Mouse (Mus musculus) forebrain, embryonic 10.5 days (tissue): Measurements from ENCODE around the gene Ldlrad3. TPM values are rescaled to one million over a fixed set of nuclear protein-coding genes. Genes with fewer than 3 reads are reported as not detected.

Experiments
- DNase-seq: peaks from one replicate; pipeline ENCODE4 v3.0.0-alpha.2; 2017; ENCODE audit warnings: low spot score; ENCODE audit errors: extremely low spot score
- H3K27ac ChIP-seq: fragments of 300-500 bp; sonication (generic); 2 replicates; pipeline ENCODE4 v1.5.1; 2016; ENCODE audit warnings: mild to moderate bottlenecking
- H3K27me3 ChIP-seq: fragments of 300-500 bp; sonication (generic); 2 replicates; pipeline ENCODE4 v1.6.1; 2016; ENCODE audit warnings: mild to moderate bottlenecking; ENCODE audit not compliant: poor library complexity, severe bottlenecking
- H3K36me3 ChIP-seq: fragments of 300-500 bp; sonication (generic); replicated peaks from 2 replicates; pipeline ENCODE4 v1.6.1; 2016; ENCODE audit warnings: mild to moderate bottlenecking, moderate library complexity
- H3K4me1 ChIP-seq: fragments of 300-500 bp; sonication (generic); 2 replicates; pipeline ENCODE4 v1.6.1; 2016
- H3K4me3 ChIP-seq: fragments of 300-500 bp; sonication (generic); 2 replicates; pipeline ENCODE4 v1.5.1; 2016; ENCODE audit warnings: mild to moderate bottlenecking, moderate library complexity
- H3K9me3 ChIP-seq: fragments of 300-500 bp; sonication (generic); 2 replicates; pipeline ENCODE4 v1.6.1; 2016; ENCODE audit warnings: mild to moderate bottlenecking, moderate library complexity
- WGBS: fragments of 180-500 bp; shearing (Covaris S2); methylation state at CpG from one replicate; pipeline ENCODE4 v1.1.7; 2016; 5-methylcytosine and 5-hydroxymethylcytosine counted together
- polyA plus RNA-seq: library from polyadenylated mRNA; unstranded; fragments of >200 nt; fragmentation: Nextera tagmentation; extraction: Ambion mirVana; gene quantifications from 2 replicates; pipeline ENCODE4 v1.2.1, GENCODE M21; 2016

Gene Ldlrad3
- polyA plus RNA-seq, 1 experiment from 2014 or later = 54.6 TPM

DNA sequence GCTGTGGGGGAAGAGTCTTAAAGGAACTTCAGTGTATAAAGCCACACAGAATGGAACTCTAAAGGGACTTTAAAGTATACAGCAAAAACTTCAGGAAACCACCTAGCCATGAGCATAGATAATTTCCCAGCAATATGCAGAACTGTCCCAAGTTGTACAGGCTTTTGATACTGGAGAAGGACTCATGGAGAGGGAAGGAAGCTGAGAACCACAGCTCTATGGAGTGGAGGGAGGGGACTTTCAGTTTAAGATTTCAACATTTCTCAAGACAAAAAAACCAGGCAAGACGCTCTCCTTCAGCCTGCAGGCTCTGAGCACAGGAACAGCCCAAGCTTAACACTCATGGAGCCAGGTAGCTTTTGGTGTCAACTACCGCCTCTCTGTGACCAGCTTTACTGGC is 4.7 kb downstream of the Ldlrad3 start:
- Histone ChIP-seq H3K4me1 (peaks cover 27% of the 10 kb centered on the region), H3K4me3 (no peak overlapping the region), H3K9me3 (no peaks in the 10 kb centered on the region), H3K36me3 (peaks cover 27% of the 10 kb centered on the region), H3K27ac (no peak overlapping the region), H3K27me3 (no peaks in the 10 kb centered on the region)
- WGBS = 74% methylated on average over 2 of the region's 2 CpGs
- DNase-seq = no peak

DNA sequence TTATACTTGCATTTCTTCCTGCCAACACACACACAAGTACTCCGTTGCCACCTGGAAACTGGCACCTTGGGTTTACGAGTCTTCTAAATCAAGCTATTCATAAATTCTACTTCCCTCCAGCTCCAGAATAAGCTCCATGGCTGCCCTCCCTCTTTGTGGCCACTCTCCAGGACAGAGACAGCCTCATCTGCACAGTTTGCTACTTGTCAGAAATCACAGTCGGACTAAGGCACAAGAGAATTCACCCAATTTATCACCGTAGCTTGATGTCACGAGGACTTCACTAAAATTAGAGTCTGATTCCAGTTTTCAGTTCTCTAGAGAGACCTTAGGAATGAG is 9.8 kb downstream of the Ldlrad3 start:
- DNase-seq = no peak
- Histone ChIP-seq H3K36me3 (peaks cover 37% of the 10 kb centered on the region), H3K27ac (no peak overlapping the region), H3K9me3 (no peaks in the 10 kb centered on the region), H3K4me3 (no peak overlapping the region), H3K4me1 (no peaks in the 10 kb centered on the region), H3K27me3 (no peaks in the 10 kb centered on the region)
- WGBS = 93% methylated on average over 5 of the region's 5 CpGs

DNA sequence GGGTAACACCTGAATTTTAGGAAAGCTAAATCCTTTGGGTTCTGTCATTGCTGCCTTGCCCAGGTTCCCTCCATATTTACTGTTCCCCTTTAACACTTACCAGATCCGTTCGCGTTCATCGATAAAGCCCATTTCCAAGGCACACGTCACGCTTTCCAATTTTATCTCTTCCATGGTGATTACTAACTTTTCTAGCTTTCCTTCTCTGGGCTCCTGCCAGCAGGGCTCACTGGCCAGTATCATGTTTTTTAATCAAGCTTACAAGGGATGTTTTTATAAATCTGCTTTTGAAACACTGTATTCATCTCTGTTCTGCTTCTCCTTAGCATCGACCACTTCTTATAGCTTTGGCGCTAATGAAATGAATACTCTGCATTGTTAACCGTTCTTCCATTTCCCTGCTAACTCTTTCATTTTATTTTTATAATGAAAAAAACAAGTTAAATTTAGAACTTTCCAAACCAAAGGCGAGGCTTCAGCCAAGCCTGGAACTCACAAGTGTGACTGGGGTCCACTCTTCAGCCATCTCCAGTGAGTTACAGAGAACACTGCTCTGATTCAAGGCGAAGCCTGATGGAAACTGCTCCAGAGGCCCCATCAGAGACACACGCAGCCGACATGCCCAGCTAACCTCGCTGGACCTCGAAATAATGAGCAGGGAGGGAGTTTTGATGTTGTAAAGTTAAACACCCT is 10.3 kb downstream of the Ldlrad3 start:
- Histone ChIP-seq H3K9me3 (no peaks in the 10 kb centered on the region), H3K27ac (no peak overlapping the region), H3K4me3 (no peak overlapping the region), H3K27me3 (no peaks in the 10 kb centered on the region), H3K36me3 (peaks cover 35% of the 10 kb centered on the region), H3K4me1 (no peaks in the 10 kb centered on the region)
- WGBS = 94% methylated on average over 15 of the region's 15 CpGs
- no peak for DNase-seq

DNA sequence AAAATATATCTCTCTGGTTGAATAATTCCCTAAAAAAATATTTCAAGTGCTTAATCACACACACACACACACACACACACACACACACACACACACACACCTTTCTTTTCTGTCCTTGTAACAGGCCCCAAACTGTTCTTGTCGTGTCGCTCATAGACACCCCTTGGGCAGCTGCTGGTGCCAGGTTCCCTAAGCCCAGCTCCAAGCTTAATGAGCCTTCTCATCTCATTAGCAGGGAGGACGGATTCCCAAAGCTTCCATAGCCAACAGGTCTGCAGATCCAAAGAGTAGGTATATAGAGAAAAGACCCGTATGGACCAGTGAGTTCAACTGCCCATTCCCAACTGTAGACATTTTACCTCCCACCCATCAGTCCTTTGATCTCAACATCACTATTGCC is 13.7 kb downstream of the Ldlrad3 start:
- Histone ChIP-seq H3K27me3 (no peaks in the 10 kb centered on the region), H3K4me3 (no peak overlapping the region), H3K4me1 (no peaks in the 10 kb centered on the region), H3K36me3 (peaks cover 23% of the 10 kb centered on the region), H3K9me3 (no peaks in the 10 kb centered on the region), H3K27ac (no peak overlapping the region)
- no peak for DNase-seq
- WGBS = 85% methylated on average over 4 of the region's 4 CpGs

DNA sequence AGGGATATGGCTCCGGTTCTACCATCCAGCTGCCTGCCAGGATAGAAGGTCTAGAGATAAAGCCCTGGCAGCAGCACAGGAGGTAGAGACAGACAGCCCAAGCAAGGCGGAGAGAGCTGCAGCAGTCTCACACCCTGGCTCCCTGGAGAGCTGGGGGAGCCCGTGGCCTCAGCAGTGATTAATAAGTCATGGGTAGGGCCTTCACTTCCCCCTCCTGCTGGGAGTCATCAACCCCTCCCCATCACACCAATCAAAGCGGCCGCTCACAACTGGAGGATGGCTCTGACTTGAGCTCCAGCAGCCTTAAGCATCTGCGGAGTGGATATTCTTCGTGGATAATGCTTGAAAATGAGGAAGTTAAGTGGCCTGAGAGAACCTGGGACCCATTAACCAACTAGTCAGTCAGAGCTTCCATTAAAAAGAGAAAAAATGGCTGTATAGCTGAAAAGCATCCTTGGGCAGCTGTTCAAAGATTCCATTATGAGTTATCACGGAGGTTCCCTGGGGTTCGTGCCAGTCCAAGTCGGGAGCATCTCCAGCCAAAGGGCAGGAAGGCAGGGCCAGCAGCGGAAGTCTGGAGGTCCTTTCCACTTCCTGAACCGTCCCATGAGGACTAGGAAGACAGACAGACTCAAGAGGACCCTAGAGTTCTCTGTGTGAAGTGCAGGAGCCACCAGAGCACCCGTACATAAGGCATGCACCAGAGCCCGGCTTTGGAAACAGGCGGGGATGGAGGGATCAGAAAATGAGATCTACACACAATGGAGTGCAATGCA is 19.4 kb downstream of the Ldlrad3 start:
- Histone ChIP-seq H3K4me3 (no peak overlapping the region), H3K27me3 (no peaks in the 10 kb centered on the region), H3K4me1 (peaks cover 28% of the 10 kb centered on the region), H3K36me3 (peaks cover 17% of the 10 kb centered on the region), H3K27ac (peak overlapping the region; percentile 49; the same call in 1 of the 2 replicates), H3K9me3 (no peaks in the 10 kb centered on the region)
- no peak for DNase-seq
- 67% methylated on average over 15 of the region's 15 CpGs for WGBS

DNA sequence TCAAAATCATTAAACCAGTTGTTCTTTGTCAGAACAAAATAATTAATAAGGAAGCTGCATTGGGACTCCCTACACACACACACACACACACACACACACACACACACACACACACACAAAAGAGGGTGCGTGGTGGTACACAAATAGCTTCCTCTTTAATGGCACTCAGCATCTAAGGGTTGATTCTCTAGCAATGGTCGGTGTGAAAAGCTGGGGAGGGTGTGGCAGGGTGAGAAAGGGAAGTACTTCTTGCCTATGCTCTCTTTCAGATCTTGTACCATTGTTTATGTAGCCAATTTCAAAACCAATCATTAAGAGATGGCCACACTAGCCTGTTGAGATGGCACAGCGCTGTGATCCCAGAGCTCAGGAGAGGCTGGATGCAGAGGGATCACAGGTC is 23.1 kb downstream of the Ldlrad3 start:
- H3K9me3 ChIP-seq = no peaks in the 10 kb centered on the region
- H3K4me1 ChIP-seq = peaks cover 28% of the 10 kb centered on the region
- no peaks in the 10 kb centered on the region for H3K27me3 ChIP-seq
- H3K36me3 ChIP-seq = peaks cover 21% of the 10 kb centered on the region
- no peak overlapping the region for H3K4me3 ChIP-seq
- H3K27ac ChIP-seq = no peak overlapping the region
- no peak for DNase-seq
- 95% methylated on average over 3 of the region's 3 CpGs for WGBS

DNA sequence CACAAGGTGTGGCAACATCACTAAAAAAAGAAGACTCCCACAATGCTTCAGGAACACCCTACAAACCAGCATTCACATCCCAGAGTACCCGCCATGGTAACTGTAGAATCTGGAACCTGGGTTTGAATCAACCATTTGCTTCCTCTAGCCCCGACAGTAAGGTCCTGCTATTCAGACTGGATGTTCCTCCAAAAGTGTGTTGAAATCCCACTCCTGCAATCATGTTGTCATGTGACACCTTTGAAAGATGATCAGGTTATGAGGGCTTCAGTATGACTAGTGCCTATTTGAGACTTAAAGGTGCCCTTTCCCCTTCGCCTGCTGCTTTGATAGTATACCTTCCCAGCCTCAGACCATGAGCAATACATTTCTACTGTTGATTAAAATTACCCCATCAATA is 28.6 kb downstream of the Ldlrad3 start:
- peaks cover 35% of the 10 kb centered on the region for H3K4me1 ChIP-seq

DNA sequence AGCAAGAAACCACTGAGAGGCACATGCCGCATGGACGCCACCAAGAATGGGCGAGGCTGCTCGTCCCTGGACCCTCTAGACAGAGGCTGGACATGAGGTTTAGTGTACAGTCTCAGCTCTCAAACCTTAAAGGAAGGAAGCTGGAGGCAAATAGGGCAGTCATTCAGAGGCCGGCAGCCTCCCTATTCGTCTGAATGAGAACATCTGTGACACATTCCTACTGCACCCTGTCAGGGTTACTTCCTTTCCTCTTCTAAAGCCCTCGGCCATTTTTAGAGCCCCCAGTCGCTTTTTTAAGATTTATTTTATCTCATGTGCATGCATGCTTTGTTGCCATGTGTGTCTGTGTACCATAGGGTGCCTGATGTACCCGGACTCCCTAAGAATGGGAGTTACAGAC is 29.2 kb downstream of the Ldlrad3 start:
- H3K9me3 ChIP-seq = no peaks in the 10 kb centered on the region
- WGBS = 80% methylated on average over 9 of the region's 9 CpGs
- no peaks in the 10 kb centered on the region for H3K27me3 ChIP-seq
- no peak for DNase-seq
- no peak overlapping the region for H3K27ac ChIP-seq
- peaks cover 35% of the 10 kb centered on the region for H3K4me1 ChIP-seq
- H3K4me3 ChIP-seq = no peak overlapping the region
- H3K36me3 ChIP-seq = peaks cover 21% of the 10 kb centered on the region

More for the DNA sequence above, 28.6 kb downstream of the Ldlrad3 start:
- H3K27ac ChIP-seq = no peak overlapping the region
- no peak for DNase-seq
- H3K4me3 ChIP-seq = no peak overlapping the region
- no peaks in the 10 kb centered on the region for H3K9me3 ChIP-seq
- no peaks in the 10 kb centered on the region for H3K27me3 ChIP-seq
- WGBS = 91% methylated on average over 3 of the region's 3 CpGs
- peaks cover 21% of the 10 kb centered on the region for H3K36me3 ChIP-seq

DNA sequence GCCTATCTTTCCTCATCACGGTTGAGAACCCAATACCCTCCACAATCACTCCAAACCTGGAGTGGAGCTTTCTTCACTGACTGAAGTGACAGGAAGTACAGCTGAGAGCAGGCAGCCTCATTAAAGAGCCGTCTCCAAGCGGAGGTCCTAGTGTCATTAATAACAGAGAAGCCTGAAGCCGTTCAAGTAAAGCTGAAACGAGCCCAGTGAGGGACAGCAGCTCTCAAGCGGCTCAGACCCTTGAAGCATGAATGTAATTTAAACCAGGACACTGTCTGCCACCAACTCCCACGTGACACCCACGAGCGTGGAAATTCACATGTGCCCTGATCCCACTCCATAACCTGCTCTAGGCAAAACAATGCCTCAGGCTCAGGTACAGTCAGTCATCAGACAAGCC is 29.7 kb downstream of the Ldlrad3 start:
- no peak for DNase-seq
- Histone ChIP-seq H3K4me1 (peaks cover 35% of the 10 kb centered on the region), H3K27ac (0 out of 2 replicates have a peak overlapping the region, but pooled peaks have one; percentile 8), H3K36me3 (peaks cover 18% of the 10 kb centered on the region), H3K27me3 (no peaks in the 10 kb centered on the region), H3K4me3 (no peak overlapping the region), H3K9me3 (no peaks in the 10 kb centered on the region)
- WGBS = 67% methylated on average over 9 of the region's 9 CpGs

DNA sequence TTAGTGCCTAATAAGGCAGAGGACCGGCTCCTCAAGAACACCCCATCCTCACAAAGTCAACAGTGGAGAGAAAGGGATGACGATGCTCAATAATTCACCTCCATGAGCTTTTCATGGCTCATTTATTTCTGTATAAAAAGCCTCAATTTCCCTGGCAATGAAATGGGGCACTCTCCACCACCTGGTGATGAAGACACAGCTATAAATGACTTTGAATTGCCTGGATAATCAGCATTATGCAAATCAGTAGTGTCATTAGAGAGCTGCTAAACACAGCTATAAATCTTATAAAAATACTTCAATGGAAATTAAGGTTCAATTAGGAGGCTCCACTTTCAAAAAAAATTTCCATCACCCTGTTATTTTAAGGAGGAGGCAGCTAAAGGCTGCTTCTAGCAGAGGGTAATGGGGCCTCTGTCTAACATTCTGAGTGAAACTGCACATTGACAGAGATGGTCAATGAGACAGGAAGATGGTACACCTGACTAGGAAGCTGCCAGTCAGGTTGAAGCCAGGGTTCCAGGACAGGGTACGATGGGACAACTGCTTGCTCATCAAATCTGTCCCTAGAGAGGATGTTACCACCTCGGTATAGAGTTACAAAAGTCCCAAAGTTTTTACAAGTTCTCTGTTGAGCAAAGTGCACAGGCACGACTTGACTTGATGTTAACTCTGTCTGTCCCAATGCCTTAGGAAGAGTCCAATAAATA is 30.7 kb downstream of the Ldlrad3 start:
- no peak for DNase-seq
- H3K9me3 ChIP-seq = no peaks in the 10 kb centered on the region
- H3K36me3 ChIP-seq = peaks cover 16% of the 10 kb centered on the region
- H3K4me1 ChIP-seq = peaks cover 35% of the 10 kb centered on the region
- 79% methylated on average over 5 of the region's 5 CpGs for WGBS
- no peak overlapping the region for H3K27ac ChIP-seq
- H3K4me3 ChIP-seq = no peak overlapping the region
- H3K27me3 ChIP-seq = no peaks in the 10 kb centered on the region

DNA sequence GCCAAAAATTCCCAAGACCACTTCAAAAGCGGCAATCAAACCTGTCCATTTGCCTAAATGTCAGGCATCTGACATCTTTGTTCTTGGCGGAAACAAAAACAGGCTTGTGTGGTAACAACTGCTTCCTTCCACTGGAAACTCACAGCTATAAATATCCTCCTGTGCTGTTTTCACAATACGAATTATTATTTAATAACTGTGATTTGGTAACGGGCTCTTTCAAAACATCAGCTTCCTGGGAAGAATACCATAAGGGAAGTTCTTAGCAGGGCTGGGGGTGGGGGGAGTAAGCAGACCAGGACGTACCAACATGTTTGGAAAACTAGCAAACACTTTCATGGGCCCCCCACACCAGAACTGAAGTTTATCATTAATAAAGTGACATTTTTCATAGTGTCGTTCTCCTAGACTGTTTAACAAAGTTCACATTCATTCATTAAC is 31.4 kb downstream of the Ldlrad3 start:
- Histone ChIP-seq H3K4me3 (no peak overlapping the region), H3K4me1 (peaks cover 35% of the 10 kb centered on the region), H3K36me3 (peaks cover 17% of the 10 kb centered on the region; the same call in 1 of the 2 replicates), H3K27ac (no peak overlapping the region), H3K9me3 (no peaks in the 10 kb centered on the region), H3K27me3 (no peaks in the 10 kb centered on the region)
- DNase-seq = no peak
- WGBS = 86% methylated on average over 6 of the region's 6 CpGs

DNA sequence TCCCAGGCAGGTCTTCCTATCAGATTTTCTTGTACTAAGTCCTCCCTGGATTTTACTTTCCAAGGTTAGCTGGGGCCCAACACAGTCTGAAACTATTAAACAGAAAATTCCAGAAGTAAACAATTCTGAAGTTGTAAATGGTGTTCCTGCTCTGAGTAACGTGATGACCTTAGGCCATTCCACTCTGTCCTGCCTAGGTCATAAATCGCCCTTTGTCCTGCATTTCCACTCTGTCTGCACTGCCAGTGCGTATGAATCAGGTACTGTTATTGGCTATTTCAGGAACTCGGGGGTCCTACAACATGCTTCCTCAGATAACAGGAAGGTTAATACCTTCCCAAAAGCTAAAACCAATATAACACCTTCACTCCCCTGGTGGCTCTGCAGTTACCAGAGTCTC is 31.9 kb downstream of the Ldlrad3 start:
- Histone ChIP-seq H3K27me3 (no peaks in the 10 kb centered on the region), H3K36me3 (peaks cover 17% of the 10 kb centered on the region; the same call in 1 of the 2 replicates), H3K4me3 (no peak overlapping the region), H3K27ac (no peak overlapping the region), H3K4me1 (peaks cover 35% of the 10 kb centered on the region), H3K9me3 (no peaks in the 10 kb centered on the region)
- DNase-seq = no peak
- 79% methylated on average over 4 of the region's 4 CpGs for WGBS

DNA sequence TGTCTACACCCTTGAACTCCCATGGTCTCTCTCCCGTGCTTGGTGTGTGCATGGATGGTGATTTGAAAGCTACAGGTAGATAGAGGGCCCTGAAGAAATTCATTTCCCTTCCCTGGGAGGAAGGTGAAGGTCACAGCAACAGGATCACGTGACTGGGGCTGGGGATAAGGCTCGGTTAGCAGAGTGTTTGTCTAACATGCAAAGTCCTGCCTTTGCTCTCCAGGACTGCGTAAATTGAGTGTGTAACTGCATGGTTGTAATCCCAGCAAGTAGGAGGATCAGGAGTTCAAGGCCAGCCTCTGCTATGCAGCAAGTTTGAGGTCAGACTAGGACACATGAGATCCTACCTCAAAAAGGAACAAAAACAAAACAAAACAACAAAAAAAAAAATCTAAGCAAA is 32.7 kb downstream of the Ldlrad3 start:
- H3K4me3 ChIP-seq = no peak overlapping the region
- H3K36me3 ChIP-seq = 0 out of 2 replicates have a peak, but pooled peaks cover 9% of the 10 kb centered on the region
- no peak for DNase-seq
- WGBS = 88% methylated on average over 4 of the region's 4 CpGs
- H3K9me3 ChIP-seq = no peaks in the 10 kb centered on the region
- H3K27me3 ChIP-seq = no peaks in the 10 kb centered on the region
- H3K4me1 ChIP-seq = peaks cover 35% of the 10 kb centered on the region
- no peak overlapping the region for H3K27ac ChIP-seq
